Mouse (Mus musculus) brown adipose tissue, adult 24 weeks (tissue): ENCODE results near the gene Hnrnpl. TPM values are rescaled to one million over a fixed set of nuclear protein-coding genes. Genes with fewer than 3 reads are reported as not detected.

Source experiments
- H3K27ac ChIP-seq: fragments of 200-500 bp; replicated peaks from 2 replicates; pipeline ENCODE4 v1.5.1; 2012; ENCODE audit warnings: low read depth, mild to moderate bottlenecking, low read length
- H3K4me1 ChIP-seq: fragments of 200-500 bp; 2 replicates; pipeline ENCODE4 v1.6.1; 2012; ENCODE audit warnings: low read length, mixed read lengths; ENCODE audit not compliant: control insufficient read depth, insufficient read depth, insufficient read length
- H3K4me3 ChIP-seq: fragments of 200-500 bp; 2 replicates; pipeline ENCODE4 v1.5.1; 2012; ENCODE audit warnings: low read depth, mild to moderate bottlenecking, low read length, moderate library complexity; ENCODE audit not compliant: insufficient read depth
- polyA plus RNA-seq: library from polyadenylated mRNA; stranded (reverse); fragments of >200 nt; gene quantifications from 2 replicates; pipeline ENCODE4 v1.2.4, GENCODE M21; 2012; ENCODE audit not compliant: missing spikeins, insufficient read depth, insufficient read length

Hnrnpl gene
- polyA plus RNA-seq, 1 experiment = 122 TPM

DNA sequence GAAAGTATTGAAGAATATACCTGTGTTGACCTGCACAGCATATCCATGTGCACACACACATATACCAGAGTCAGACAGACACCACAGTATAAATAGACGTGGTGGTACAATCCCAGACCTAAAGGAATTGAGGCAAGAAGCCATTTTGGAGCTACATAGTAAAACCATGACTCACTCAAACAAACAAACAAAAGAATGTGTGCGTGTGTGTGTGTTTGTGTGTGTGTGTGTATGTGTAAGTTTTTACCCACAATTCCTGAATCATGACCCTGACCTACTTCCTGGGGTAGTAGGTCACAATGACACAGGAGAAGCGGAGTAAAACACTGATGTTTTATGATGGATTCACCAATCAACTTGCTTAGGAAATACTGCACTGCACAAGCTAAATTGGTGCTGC is 6.9 kb upstream of the Hnrnpl start:
- no peak overlapping the region for H3K4me3 ChIP-seq
- peaks cover 16% of the 10 kb centered on the region for H3K4me1 ChIP-seq
- H3K27ac ChIP-seq = peak overlapping the region; percentile 98

DNA sequence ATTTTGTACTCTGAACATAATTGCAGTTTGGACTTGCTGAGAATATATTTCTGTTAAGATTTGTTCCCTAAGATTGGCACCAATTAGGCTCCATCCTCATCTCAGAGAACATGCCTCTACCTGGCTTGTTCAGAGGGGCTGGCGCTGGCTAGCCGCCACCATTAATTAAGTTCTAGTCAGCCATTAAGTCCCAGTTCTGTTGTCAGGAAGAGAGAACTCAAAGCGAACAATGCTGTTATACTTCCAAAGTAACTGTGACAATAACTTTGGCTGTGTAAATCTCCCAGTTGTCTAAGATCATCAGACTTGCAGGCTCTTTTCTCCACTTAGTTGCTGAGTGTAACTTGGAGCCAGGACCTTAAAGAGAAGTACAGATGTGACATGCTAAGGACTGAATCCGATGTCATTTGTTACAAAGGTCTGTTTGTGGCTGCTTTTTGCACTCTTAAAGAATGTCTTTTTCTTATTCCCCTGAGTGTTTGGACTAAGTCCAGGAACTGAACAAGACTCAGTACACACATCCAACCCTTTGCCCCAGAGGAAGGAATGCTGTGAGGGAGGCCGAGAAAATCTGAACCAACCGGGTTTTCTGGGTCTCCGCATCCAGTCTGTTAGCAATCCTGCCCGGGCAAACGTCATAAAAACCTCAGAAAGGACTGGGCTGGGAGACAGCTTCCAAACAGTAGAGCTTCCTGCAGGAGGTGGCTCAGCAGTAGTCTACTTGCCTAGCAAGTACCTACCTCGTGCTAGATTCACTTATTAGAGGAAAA is 6.3 kb upstream of the Hnrnpl start:
- H3K27ac ChIP-seq = peak overlapping the region; percentile 98
- peak overlapping the region; percentile 13; the same call in 1 of the 2 replicates for H3K4me3 ChIP-seq
- peaks cover 15% of the 10 kb centered on the region for H3K4me1 ChIP-seq

DNA sequence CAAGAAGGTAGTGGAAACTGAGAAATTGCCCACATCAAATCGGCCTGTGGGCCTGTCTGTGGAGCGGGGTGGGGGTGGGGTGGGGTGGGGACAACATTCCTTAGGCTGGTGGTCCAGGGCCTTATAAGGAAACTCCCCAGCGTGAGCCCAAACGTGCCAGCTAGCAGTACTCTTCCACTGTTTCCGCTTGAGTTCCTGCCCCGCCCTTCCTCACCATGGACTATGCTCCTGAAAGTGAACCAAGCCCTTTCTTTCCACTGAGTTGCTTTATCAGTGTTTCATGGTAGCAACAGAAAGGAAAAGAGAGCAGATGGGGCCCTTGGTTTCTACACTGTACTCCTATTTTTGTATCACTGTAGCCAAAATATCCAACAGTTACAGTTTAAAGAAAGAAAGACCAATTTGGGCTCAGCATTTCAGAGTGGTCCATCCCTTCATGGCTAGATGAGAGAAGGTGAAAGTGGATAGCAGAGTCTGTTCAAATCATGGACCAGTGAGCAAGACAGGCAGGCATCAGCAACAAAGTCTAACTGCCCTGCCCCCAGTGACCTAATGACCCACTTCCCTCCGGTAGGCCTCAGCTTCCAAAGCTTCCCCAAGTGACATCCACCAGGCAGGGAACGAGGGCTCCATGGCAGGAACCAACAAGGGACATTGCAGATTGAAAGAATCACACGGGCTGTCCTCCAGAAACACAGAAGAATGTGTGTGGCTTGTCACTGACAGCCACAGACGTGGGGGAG is 5.3 kb upstream of the Hnrnpl start:
- Histone ChIP-seq H3K4me1 (peaks cover 15% of the 10 kb centered on the region), H3K4me3 (no peak overlapping the region), H3K27ac (peak overlapping the region; percentile 98)

DNA sequence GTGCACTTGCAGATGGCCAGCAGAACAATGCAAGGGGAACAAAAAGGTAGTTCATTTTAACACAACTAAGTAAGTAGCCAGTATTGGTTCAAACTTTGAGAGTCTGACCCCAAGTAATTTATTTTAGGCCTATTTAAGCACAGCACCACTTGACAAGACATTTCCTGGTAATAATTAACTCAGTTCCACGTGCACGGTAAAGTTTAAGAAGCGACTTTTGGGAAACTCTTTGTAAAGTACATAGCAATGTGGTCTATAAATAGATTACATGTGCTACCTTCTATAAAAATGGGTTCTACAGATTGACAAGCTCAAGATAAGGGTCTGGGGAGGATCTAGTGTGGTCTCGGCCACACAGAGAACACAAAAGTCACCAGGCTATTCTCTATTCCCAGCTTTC is 4.6 kb upstream of the Hnrnpl start:
- Histone ChIP-seq H3K4me3 (no peak overlapping the region), H3K4me1 (peaks cover 18% of the 10 kb centered on the region), H3K27ac (peak overlapping the region; percentile 93)

DNA sequence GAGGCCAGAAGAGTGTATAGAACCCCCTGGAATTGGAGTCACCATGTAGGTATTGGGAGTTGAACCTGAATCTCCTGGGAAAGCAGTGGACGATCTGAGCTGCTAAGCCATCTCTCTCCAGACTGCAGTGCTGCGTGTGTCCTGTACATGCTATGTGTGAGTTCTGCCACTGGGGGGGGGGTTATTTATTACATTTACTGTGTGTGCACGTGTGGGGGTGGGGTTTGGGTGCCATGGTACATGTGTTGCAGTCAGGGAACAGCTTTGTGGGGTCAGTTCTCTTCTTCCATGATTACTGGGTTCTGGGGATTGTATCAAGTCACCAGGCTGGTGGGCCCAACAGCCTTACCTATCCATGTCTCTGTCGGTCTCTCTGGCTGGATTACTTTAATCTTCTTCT is 1.5 kb upstream of the Hnrnpl start:
- 0 out of 2 replicates have a peak overlapping the region, but pooled peaks have one; percentile 14 for H3K27ac ChIP-seq
- no peak overlapping the region for H3K4me3 ChIP-seq
- H3K4me1 ChIP-seq = peaks cover 11% of the 10 kb centered on the region

DNA sequence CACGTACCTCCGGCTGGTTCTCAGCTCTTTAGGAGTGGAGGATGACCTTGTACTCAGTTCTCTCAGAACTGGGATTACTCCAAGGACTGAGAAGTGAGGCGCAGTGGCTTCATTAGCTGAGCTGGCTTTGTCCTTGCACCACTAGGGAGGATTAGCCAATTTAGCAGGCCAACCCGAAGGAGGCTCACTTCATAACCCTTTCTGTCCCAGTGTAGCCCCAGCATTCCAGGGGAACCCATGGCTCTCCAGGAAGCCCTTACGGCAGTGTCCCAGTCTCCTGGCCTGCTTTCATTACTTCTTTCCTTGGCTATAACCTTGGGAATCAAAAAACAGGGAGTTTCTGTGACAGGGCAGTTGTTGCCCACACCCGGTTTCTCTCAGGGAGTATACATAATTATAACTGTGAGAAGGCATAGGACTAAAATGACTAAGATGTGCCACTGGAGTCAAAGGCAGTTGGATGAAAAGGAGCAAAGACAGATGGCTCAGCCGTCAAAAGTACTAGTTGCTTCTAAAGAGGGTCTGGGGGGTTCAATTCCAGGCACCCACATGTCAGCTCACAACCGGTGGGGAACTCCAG is 610 bp upstream of the Hnrnpl start:
- Histone ChIP-seq H3K4me1 (peaks cover 17% of the 10 kb centered on the region), H3K4me3 (peak overlapping the region; percentile 69), H3K27ac (peak overlapping the region; percentile 99)

DNA sequence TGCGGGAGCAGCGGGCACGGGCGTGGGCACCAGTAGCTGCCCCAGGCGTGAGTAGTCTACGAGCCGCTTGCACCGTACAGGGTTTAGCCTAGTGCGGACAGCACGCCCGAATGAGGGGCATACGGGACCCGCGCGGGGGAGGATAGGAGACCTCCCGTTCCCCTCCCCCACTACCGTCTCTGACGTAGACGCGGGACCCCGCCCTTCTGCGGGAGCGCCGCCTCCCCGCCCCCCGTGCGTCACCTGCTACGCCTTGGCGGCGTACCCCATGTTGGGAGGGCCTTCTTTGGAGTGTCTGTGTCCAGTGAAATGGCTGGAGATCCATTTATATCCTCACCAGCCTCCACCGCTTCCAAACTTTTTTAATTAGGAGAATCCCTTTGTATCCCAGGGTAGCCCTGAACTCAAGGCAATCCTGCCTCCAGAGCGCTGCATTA is 634 bp downstream of the Hnrnpl start:
- H3K4me3 ChIP-seq = peak overlapping the region; percentile 71
- peaks cover 18% of the 10 kb centered on the region for H3K4me1 ChIP-seq
- peak overlapping the region; percentile 97 for H3K27ac ChIP-seq

DNA sequence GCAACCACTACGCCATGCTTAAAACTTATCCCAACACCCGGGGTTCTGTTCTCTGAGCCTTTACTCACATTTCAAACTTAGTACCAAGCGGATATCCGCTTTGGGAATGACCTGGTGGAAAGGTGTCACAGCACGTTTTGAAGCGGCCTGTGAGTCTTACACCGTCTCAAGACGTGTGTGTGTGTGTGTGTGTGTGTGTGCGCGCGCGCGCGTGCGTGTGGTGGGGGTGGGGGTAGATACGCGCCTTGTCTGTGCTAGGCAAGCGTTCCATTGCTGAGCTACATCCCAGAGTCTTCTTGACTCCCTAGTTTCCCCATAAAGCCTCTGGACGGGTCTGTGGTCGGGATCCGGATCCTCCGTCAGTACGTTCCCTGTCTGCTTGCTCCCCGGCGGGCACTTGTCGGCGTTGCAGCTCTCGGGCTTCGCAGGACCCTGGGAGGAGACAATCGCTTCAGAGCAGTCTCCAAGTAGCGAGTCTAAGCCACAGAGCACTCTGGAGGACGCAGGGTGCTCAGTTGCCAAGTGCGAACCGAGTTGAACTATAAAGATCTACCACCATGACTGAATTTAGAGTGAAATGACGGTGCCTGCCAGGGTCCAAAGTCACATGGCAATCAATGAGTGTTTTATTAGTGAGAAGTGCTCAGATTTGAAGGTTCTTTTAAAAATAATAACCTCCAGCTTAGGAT is 1.2 kb downstream of the Hnrnpl start:
- Histone ChIP-seq H3K4me3 (peak overlapping the region; percentile 71), H3K27ac (peak overlapping the region; percentile 97)

DNA sequence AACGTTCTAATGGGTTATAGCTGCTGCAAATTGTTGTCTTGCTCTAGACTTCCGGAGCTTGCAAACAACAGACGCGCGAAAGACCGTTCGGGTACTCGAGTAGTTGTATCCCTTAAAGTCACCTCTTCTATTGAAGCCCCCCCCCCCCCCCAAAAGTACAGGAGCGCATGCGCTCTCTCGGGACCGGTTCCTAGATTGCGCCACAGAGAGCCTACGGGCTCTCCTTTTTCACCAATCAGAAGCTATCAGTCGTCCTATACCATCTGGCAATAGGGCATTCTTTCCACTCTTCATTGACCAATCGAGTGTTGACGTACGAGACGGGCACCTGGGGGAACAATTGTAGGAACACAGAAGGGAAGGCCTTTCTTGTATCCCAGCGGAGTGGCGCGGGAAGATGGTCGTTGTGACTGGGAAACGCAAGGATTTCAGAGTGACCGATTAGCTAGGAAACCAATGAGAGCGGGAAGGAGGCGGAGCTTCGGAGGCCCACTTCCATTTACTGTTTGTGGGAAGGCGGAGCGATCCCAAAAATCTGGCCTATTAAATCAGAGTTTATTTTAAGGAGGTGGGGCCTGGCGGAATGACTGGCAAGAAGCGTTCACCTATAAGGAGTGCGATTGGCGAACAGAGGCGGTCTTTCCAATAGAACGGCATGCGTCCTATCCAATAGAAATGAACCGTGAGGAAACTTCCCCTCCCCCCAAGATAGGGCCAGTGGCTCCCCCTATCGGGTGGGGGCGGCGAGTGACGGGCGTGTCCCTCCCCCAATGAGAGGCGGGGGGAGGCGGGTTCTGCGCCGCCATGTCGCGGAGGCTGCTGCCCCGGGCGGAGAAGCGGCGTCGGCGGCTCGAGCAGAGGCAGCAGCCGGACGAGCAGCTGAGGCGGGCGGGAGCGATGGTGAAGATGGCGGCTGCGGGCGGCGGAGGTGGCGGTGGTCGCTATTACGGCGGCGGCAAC is 2.0 kb downstream of the Hnrnpl start:
- H3K27ac ChIP-seq = peak overlapping the region; percentile 97
- H3K4me1 ChIP-seq = peaks cover 20% of the 10 kb centered on the region
- peak overlapping the region; percentile 75 for H3K4me3 ChIP-seq

More for the DNA sequence above, 1.2 kb downstream of the Hnrnpl start:
- peaks cover 18% of the 10 kb centered on the region for H3K4me1 ChIP-seq

DNA sequence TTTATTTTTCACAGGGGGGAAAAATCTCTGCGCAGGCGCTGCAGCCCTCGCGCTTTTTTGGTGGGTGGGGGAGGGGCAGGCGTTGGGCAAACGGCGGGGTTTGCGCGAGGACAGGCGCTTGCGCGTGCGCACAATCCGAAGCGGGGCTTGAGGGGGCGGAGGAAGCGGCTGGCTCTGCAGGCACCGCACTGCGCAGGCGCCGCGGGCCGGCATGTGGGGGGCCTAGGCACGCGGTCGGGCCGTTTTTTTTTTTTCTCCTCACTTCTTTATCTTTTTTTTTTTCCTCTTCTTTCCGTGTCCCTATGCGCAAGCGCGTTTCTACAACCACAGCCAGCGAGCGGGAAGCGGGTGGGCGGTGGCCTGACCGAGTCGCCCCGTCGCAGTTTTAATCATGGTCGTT is 2.9 kb downstream of the Hnrnpl start:
- peak overlapping the region; percentile 92 for H3K27ac ChIP-seq
- peaks cover 22% of the 10 kb centered on the region for H3K4me1 ChIP-seq
- H3K4me3 ChIP-seq = peak overlapping the region; percentile 75

DNA sequence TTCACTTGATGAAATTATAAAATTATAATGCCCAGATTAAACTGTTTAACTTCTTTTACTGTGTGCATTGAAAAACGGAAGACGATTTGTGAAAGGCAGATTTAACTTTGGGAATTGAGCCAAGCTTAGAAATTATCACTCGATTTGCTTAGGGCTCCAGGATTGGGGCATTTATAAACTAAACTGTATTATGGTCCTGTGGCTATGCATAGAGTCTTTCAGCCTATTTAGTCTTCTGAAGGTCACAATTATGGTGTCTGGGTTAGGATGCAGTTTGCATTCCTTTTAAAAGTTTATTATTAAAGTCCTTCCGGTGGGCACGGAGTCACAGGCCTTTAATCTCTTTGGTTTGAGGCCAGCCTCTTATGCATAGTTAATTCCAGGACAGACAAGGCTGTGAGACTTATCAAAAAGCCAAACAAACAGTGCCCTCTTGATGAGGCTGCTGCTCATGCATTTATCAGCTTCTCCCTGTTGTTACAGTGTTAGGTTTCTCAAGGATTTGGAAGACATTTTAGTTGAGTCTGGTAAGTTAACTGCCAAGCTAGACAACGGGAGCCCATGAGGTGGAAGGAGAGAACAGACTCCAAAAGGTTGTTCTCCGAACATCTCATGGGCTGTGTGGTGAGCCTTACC is 3.4 kb downstream of the Hnrnpl start:
- Histone ChIP-seq H3K4me3 (peak overlapping the region; percentile 75), H3K27ac (peak overlapping the region; percentile 92), H3K4me1 (peaks cover 22% of the 10 kb centered on the region)

DNA sequence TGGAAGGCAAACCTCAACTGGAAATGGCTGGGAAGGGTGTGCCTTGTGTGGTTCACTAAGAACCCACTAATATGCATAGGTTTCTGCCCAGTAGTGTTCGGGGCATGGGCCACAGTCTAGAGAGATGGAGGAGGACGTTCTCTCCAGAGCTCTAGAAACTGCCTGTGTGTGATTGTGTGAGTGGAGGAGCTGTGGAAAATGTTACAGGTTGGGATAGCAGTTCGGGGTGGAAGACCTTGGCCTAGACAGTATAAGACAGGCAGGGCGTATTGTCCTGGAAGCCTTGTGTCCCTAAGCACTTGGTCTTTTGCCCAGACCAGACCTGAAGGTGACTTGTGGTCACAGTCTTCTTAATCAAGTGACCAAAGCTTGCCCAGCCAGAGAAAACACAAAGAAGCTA is 4.1 kb downstream of the Hnrnpl start:
- peaks cover 24% of the 10 kb centered on the region for H3K4me1 ChIP-seq
- H3K27ac ChIP-seq = peak overlapping the region; percentile 92
- peak overlapping the region; percentile 75 for H3K4me3 ChIP-seq

DNA sequence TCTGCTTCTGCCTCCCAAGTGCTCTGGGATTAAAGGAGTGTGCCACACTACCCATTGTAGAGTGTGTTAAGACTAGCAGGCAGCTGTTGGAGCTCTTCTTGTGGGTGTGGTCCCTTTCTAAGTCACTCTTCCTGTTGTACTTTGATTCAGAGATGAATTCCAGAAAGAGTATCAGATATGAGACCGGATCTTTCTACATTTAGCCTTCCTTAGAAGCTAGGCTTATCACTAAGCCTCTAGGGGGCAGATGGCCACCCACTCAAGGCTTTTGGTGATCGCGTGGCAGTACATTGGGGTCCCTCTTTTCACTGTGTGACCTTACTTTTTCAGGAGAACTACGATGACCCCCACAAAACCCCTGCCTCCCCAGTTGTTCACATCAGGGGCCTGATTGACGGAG is 4.6 kb downstream of the Hnrnpl start:
- H3K4me3 ChIP-seq = peak overlapping the region; percentile 75
- H3K27ac ChIP-seq = peak overlapping the region; percentile 92
- peaks cover 24% of the 10 kb centered on the region for H3K4me1 ChIP-seq
